Mouse (Mus musculus): ENCODE data around the gene Plac1. TPM values are rescaled to one million over a fixed set of nuclear protein-coding genes. Genes with fewer than 3 reads are reported as not detected.
A peak's percentile ranks its signal among the peaks of the same experiment; 100 is the strongest.

Plac1 gene
- polyA plus RNA-seq, 1 experiment from 2014 or later = 4.6 TPM

GRCm38 (mm10) chrX:53137066-53137465 lies 102.8 kb downstream of the Plac1 start:
- Histone ChIP-seq H3K4me1 (ENCODE audit: control insufficient read depth, insufficient read depth, low read length) (no peaks in the 10 kb centered on the region), H3K4me3 (ENCODE audit: low read length) (no peak overlapping the region), H3K27ac (ENCODE audit: low read length) (no peak overlapping the region), H3K36me3 (ENCODE audit: control insufficient read depth, insufficient read depth) (no peaks in the 10 kb centered on the region), H3K4me2 (ENCODE audit: low read depth, low read length) (no peak overlapping the region), H3K27me3 (ENCODE audit: control insufficient read depth, insufficient read depth, low read length) (no peaks in the 10 kb centered on the region), H3K9me3 (replicated peaks; ENCODE audit: control insufficient read depth, low read length) (no peaks in the 10 kb centered on the region), H3K9ac (ENCODE audit: low read length) (no peak overlapping the region)
- WGBS = 68% methylated on average over 2 of the region's 2 CpGs
- no peak for ATAC-seq (replicated peaks; ENCODE audit: extremely low read depth, insufficient read depth, low FRiP score)

- Histone ChIP-seq H3K27ac (ENCODE audit: low read length) (no peak overlapping the region), H3K9me3 (replicated peaks; ENCODE audit: control insufficient read depth, low read length) (no peaks in the 10 kb centered on the region), H3K4me3 (ENCODE audit: low read length) (no peak overlapping the region), H3K4me2 (ENCODE audit: low read depth, low read length) (no peak overlapping the region), H3K4me1 (ENCODE audit: control insufficient read depth, insufficient read depth, low read length) (no peaks in the 10 kb centered on the region; the same call in 1 of the 2 replicates), H3K36me3 (ENCODE audit: control insufficient read depth, insufficient read depth) (no peaks in the 10 kb centered on the region), H3K27me3 (ENCODE audit: control insufficient read depth, insufficient read depth, low read length) (no peaks in the 10 kb centered on the region), H3K9ac (ENCODE audit: low read length) (no peak overlapping the region)
- ATAC-seq (replicated peaks; ENCODE audit: extremely low read depth, insufficient read depth, low FRiP score) = no peak
- 62% methylated on average over 2 of the region's 2 CpGs for WGBS
Measured at GRCm38 (mm10) chrX:53129501-53129900, 110.4 kb downstream of the Plac1 start.

DNA sequence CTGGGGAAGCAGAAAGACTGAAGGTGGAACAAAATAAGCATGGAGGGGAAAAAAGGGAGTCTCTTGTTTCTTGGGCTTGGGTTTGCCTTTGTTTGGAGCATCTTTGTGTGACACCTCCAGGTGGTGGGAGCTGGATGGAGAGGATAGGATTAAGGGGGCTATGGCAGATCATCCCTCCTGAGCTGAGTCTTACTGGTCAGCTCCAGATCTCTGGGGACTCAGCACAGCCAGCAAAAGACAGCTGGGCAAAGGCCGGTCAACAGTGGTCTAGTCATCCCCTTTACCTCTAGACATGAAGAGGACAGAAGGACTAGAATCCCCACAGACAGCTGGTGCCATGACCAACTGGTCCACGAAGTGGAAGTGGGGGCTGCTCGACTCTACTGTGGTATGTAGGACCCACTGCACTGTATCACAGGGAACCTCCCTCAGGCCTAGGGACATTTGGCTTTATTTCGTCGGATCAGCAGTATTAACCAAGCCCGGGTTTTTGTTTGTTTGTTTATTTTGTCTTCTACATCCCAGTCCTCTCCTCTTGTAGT lies 113.3 kb downstream of the Plac1 start:
- Histone ChIP-seq H3K36me3 (ENCODE audit: control insufficient read depth, insufficient read depth) (no peaks in the 10 kb centered on the region), H3K4me1 (ENCODE audit: control insufficient read depth, insufficient read depth, low read length) (no peaks in the 10 kb centered on the region; the same call in 1 of the 2 replicates), H3K9ac (ENCODE audit: low read length) (no peak overlapping the region), H3K9me3 (replicated peaks; ENCODE audit: control insufficient read depth, low read length) (no peaks in the 10 kb centered on the region), H3K27ac (ENCODE audit: low read length) (no peak overlapping the region), H3K4me2 (ENCODE audit: low read depth, low read length) (no peak overlapping the region), H3K4me3 (ENCODE audit: low read length) (no peak overlapping the region), H3K27me3 (ENCODE audit: control insufficient read depth, insufficient read depth, low read length) (no peaks in the 10 kb centered on the region)
- ATAC-seq (replicated peaks; ENCODE audit: extremely low read depth, insufficient read depth, low FRiP score) = no peak
- 55% methylated on average over 6 of the region's 6 CpGs for WGBS

DNA sequence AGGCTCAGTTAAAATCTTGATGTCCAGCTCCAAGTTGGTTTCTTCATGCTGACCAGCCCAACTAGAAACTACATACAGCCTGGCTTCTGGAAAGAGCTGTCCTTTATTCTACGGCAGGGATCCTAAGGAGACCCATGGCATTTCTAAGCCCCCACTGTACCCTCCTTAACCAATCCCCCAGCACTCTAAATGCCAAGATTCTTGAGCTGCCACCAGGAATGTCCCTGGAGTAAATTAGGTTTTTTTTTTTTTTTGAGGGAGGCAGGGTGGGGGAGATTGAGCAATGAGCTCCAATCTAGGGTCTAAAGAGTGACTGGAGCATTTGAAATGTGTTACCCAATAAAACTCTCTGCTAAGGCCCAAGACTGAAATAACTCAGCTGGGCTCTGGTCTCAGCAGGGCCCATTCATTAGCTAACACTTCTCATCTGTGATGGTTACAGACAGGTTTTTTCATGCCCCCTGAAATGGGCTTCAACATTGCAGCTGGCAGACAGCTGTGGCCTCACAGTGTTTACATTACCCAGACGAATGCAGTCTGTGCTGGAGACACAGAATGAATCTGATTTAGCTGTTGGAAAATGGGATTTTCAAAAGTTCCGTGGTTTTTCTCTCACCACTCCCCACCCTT lies 114.0 kb downstream of the Plac1 start:
- 33% methylated on average over 3 of the region's 3 CpGs for WGBS
- Histone ChIP-seq H3K36me3 (ENCODE audit: control insufficient read depth, insufficient read depth) (no peaks in the 10 kb centered on the region), H3K4me3 (ENCODE audit: low read length) (no peak overlapping the region), H3K27ac (ENCODE audit: low read length) (no peak overlapping the region), H3K27me3 (ENCODE audit: control insufficient read depth, insufficient read depth, low read length) (no peaks in the 10 kb centered on the region), H3K4me2 (ENCODE audit: low read depth, low read length) (no peak overlapping the region), H3K9me3 (replicated peaks; ENCODE audit: control insufficient read depth, low read length) (no peaks in the 10 kb centered on the region), H3K4me1 (ENCODE audit: control insufficient read depth, insufficient read depth, low read length) (no peaks in the 10 kb centered on the region; the same call in 1 of the 2 replicates), H3K9ac (ENCODE audit: low read length) (no peak overlapping the region)
- no peak for ATAC-seq (replicated peaks; ENCODE audit: extremely low read depth, insufficient read depth, low FRiP score)

- no peaks in the 10 kb centered on the region; the same call in 1 of the 2 replicates for H3K4me1 ChIP-seq (ENCODE audit: control insufficient read depth, insufficient read depth, low read length)
- no peaks in the 10 kb centered on the region for H3K36me3 ChIP-seq (ENCODE audit: control insufficient read depth, insufficient read depth)
- no peaks in the 10 kb centered on the region for H3K9me3 ChIP-seq (replicated peaks; ENCODE audit: control insufficient read depth, low read length)
- no peak overlapping the region for H3K4me3 ChIP-seq (ENCODE audit: low read length)
- no peak for ATAC-seq (replicated peaks; ENCODE audit: extremely low read depth, insufficient read depth, low FRiP score)
- 59% methylated on average over 1 of the region's 1 CpGs for WGBS
- no peak overlapping the region for H3K27ac ChIP-seq (ENCODE audit: low read length)
- H3K9ac ChIP-seq (ENCODE audit: low read length) = no peak overlapping the region
- no peak overlapping the region for H3K4me2 ChIP-seq (ENCODE audit: low read depth, low read length)
- no peaks in the 10 kb centered on the region; the same call in 1 of the 2 replicates for H3K27me3 ChIP-seq (ENCODE audit: control insufficient read depth, insufficient read depth, low read length)
Measured at GRCm38 (mm10) chrX:53123562-53123961, 116.3 kb downstream of the Plac1 start.

GRCm38 (mm10) chrX:53118631-53119030 lies 121.3 kb downstream of the Plac1 start:
- Histone ChIP-seq H3K27ac (ENCODE audit: low read length) (peak overlapping the region; percentile 57), H3K4me2 (ENCODE audit: low read depth, low read length) (no peak overlapping the region), H3K4me1 (ENCODE audit: control insufficient read depth, insufficient read depth, low read length) (no peaks in the 10 kb centered on the region), H3K4me3 (ENCODE audit: low read length) (no peak overlapping the region), H3K36me3 (ENCODE audit: control insufficient read depth, insufficient read depth) (no peaks in the 10 kb centered on the region), H3K9ac (ENCODE audit: low read length) (no peak overlapping the region), H3K27me3 (ENCODE audit: control insufficient read depth, insufficient read depth, low read length) (no peaks in the 10 kb centered on the region; the same call in 1 of the 2 replicates), H3K9me3 (replicated peaks; ENCODE audit: control insufficient read depth, low read length) (no peaks in the 10 kb centered on the region)
- 54% methylated on average over 6 of the region's 6 CpGs for WGBS
- no peak for ATAC-seq (replicated peaks; ENCODE audit: extremely low read depth, insufficient read depth, low FRiP score)

- no peaks in the 10 kb centered on the region; the same call in 1 of the 2 replicates for H3K27me3 ChIP-seq (ENCODE audit: control insufficient read depth, insufficient read depth, low read length)
- H3K9ac ChIP-seq (ENCODE audit: low read length) = no peak overlapping the region
- ATAC-seq (replicated peaks; ENCODE audit: extremely low read depth, insufficient read depth, low FRiP score) = no peak
- no peaks in the 10 kb centered on the region for H3K9me3 ChIP-seq (replicated peaks; ENCODE audit: control insufficient read depth, low read length)
- no peak overlapping the region for H3K27ac ChIP-seq (ENCODE audit: low read length)
- no peak overlapping the region for H3K4me3 ChIP-seq (ENCODE audit: low read length)
- no peak overlapping the region for H3K4me2 ChIP-seq (ENCODE audit: low read depth, low read length)
- no peaks in the 10 kb centered on the region for H3K4me1 ChIP-seq (ENCODE audit: control insufficient read depth, insufficient read depth, low read length)
- H3K36me3 ChIP-seq (ENCODE audit: control insufficient read depth, insufficient read depth) = no peaks in the 10 kb centered on the region
Measured at GRCm38 (mm10) chrX:53118019-53118418, 121.9 kb downstream of the Plac1 start.

- ATAC-seq (replicated peaks; ENCODE audit: extremely low read depth, insufficient read depth, low FRiP score) = no peak
- WGBS = 65% methylated on average over 7 of the region's 7 CpGs
- Histone ChIP-seq H3K36me3 (ENCODE audit: control insufficient read depth, insufficient read depth) (no peaks in the 10 kb centered on the region), H3K9ac (ENCODE audit: low read length) (no peak overlapping the region), H3K4me2 (ENCODE audit: low read depth, low read length) (no peak overlapping the region), H3K9me3 (replicated peaks; ENCODE audit: control insufficient read depth, low read length) (no peaks in the 10 kb centered on the region), H3K4me1 (ENCODE audit: control insufficient read depth, insufficient read depth, low read length) (no peaks in the 10 kb centered on the region), H3K27me3 (ENCODE audit: control insufficient read depth, insufficient read depth, low read length) (no peaks in the 10 kb centered on the region; the same call in 1 of the 2 replicates), H3K27ac (ENCODE audit: low read length) (no peak overlapping the region), H3K4me3 (ENCODE audit: low read length) (no peak overlapping the region)
Measured at GRCm38 (mm10) chrX:53114994-53115393, 124.9 kb downstream of the Plac1 start.

DNA sequence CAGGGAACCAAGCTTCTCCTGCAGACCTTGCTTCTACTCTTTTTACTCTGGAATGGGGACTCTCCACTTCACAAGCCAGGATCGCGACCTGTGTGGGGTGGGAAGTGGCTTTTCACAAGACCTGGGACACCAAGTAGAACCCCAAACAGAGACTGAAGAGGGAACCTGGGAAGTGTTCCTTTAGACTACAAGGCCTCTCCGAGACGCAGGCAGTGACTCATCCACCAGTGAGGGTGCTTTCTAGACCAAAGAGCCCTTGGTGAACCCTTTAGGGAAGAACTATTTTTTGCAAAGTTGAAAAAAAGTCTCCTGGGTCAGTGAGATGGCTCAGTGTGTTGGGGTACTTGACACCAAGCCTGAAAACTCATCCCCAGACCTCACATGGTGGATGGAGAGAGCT lies 129.8 kb downstream of the Plac1 start:
- Histone ChIP-seq H3K4me1 (ENCODE audit: control insufficient read depth, insufficient read depth, low read length) (no peaks in the 10 kb centered on the region), H3K36me3 (ENCODE audit: control insufficient read depth, insufficient read depth) (no peaks in the 10 kb centered on the region), H3K4me3 (ENCODE audit: low read length) (no peak overlapping the region), H3K27ac (ENCODE audit: low read length) (no peak overlapping the region), H3K27me3 (ENCODE audit: control insufficient read depth, insufficient read depth, low read length) (no peaks in the 10 kb centered on the region), H3K9me3 (replicated peaks; ENCODE audit: control insufficient read depth, low read length) (no peaks in the 10 kb centered on the region), H3K9ac (ENCODE audit: low read length) (no peak overlapping the region), H3K4me2 (ENCODE audit: low read depth, low read length) (no peak overlapping the region)
- WGBS = 85% methylated on average over 4 of the region's 4 CpGs
- no peak for ATAC-seq (replicated peaks; ENCODE audit: extremely low read depth, insufficient read depth, low FRiP score)

Measured in heart, embryonic 16.5 days (tissue).